Mouse (Mus musculus) embryonic facial prominence, embryonic 11.5 days (tissue): Measurements from ENCODE around the gene Cntnap5c. TPM values are rescaled to one million over a fixed set of nuclear protein-coding genes. Genes with fewer than 3 reads are reported as not detected.

ENCODE experiments used
- ATAC-seq: fragments of 200-750 bp; cut with Nextera tagmentation; replicated peaks from 2 replicates; pipeline ENCODE4 v1.8.0; 2017; ENCODE audit warnings: low read depth; ENCODE audit not compliant: insufficient number of reproducible peaks, low FRiP score, low TSS enrichment
- DNase-seq: peaks from one replicate; pipeline ENCODE4 v3.0.0-alpha.2; 2015; ENCODE audit warnings: low spot score
- H3K27ac ChIP-seq: fragments of 300-500 bp; sonication (generic); replicated peaks from 2 replicates; pipeline ENCODE4 v1.5.1; 2014; ENCODE audit warnings: mild to moderate bottlenecking, low read depth, low read length, control low read depth
- H3K27me3 ChIP-seq: fragments of 300-500 bp; sonication (generic); 2 replicates; pipeline ENCODE4 v1.6.1; 2014; ENCODE audit warnings: mild to moderate bottlenecking, low read length, moderate library complexity, mixed read lengths; ENCODE audit not compliant: control insufficient read depth, insufficient read depth
- H3K36me3 ChIP-seq: fragments of 300-500 bp; sonication (generic); replicated peaks from 2 replicates; pipeline ENCODE4 v1.6.1; 2014; ENCODE audit warnings: low read depth, mild to moderate bottlenecking, low read length, moderate library complexity, mixed read lengths; ENCODE audit not compliant: control insufficient read depth, insufficient read depth
- H3K4me1 ChIP-seq: fragments of 300-500 bp; sonication (generic); 2 replicates; pipeline ENCODE4 v1.6.1; 2014; ENCODE audit warnings: low read length, mixed read lengths; ENCODE audit not compliant: control insufficient read depth, insufficient read depth
- H3K4me2 ChIP-seq: fragments of 300-500 bp; sonication (generic); 2 replicates; pipeline ENCODE4 v1.6.1; 2014; ENCODE audit warnings: low read depth, mild to moderate bottlenecking, control low read depth, low read length, moderate library complexity
- H3K4me3 ChIP-seq: fragments of 300-500 bp; sonication (generic); 2 replicates; pipeline ENCODE4 v1.5.1; 2014; ENCODE audit warnings: low read depth, low read length, control low read depth
- H3K9ac ChIP-seq: fragments of 300-500 bp; sonication (generic); replicated peaks from 2 replicates; pipeline ENCODE4 v1.6.1; 2014; ENCODE audit warnings: mild to moderate bottlenecking, control low read depth, low read length
- H3K9me3 ChIP-seq: fragments of 300-500 bp; sonication (generic); replicated peaks from 2 replicates; pipeline ENCODE4 v1.6.1; 2016; ENCODE audit warnings: mild to moderate bottlenecking, low read length, inconsistent platforms, mixed read lengths; ENCODE audit not compliant: control insufficient read depth
- WGBS: fragments of 180-500 bp; shearing (Covaris S2); extraction: QIAGEN DNeasy Blood & Tissue Kit; methylation state at CpG from one replicate; pipeline ENCODE4 v1.1.7; 2014; 5-methylcytosine and 5-hydroxymethylcytosine counted together
- polyA plus RNA-seq: library from polyadenylated mRNA; unstranded; fragments of >200 nt; fragmentation: Nextera tagmentation; extraction: Ambion mirVana; gene quantifications from 2 replicates; pipeline ENCODE4 v1.2.1, GENCODE M21; 2014

Cntnap5c gene
- polyA plus RNA-seq, 1 experiment from 2014 or later = not detected

DNA sequence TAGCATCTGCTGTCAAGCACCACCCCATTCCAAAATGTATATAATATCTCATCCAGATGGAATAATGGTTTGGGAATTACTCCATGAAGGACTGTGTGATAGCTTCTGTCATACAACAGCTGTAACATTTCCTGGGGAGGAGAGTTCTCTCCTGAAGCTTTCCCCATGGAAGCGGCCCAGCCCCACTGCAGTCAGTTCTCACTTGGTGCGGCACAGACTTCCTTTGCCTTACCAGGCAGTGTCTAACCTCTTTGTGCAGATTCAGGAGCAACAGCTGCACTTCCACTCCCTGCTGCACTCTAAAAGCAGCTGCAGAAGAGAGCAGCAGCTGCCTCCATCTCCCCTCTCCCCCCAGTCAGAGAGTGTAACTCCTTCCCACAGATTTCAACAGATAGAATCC lies 271.8 kb downstream of the Cntnap5c start:
- ATAC-seq (no peak), DNase-seq (no peak)
- no peaks in the 10 kb centered on the region for H3K36me3 ChIP-seq
- H3K4me3 ChIP-seq = no peak overlapping the region
- H3K27me3 ChIP-seq = no peaks in the 10 kb centered on the region
- H3K4me1 ChIP-seq = no peaks in the 10 kb centered on the region
- no peaks in the 10 kb centered on the region for H3K9me3 ChIP-seq
- no peak overlapping the region for H3K27ac ChIP-seq
- WGBS = 84% methylated on average over 2 of the region's 2 CpGs
- no peak overlapping the region for H3K9ac ChIP-seq
- H3K4me2 ChIP-seq = no peak overlapping the region

DNA sequence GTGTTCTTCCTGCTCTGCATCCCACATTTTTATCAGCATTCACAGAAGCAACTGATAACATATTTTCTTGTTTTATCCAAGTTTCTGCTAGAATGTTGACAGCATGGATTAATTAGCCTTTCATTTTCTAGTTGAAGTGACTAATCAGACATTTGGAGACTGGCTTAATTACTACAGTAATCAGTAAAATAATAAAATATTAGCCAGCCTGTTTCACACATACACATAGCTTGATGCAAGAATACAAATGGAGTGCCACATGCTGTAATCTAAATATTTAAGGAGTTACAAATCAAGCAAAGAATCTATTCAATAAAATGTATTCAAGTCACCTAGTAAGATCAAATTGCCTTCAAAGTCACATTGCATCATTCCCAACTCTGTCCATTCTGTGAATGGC lies 275.8 kb downstream of the Cntnap5c start:
- H3K27ac ChIP-seq = no peak overlapping the region
- H3K27me3 ChIP-seq = no peaks in the 10 kb centered on the region
- ATAC-seq = no peak

DNA sequence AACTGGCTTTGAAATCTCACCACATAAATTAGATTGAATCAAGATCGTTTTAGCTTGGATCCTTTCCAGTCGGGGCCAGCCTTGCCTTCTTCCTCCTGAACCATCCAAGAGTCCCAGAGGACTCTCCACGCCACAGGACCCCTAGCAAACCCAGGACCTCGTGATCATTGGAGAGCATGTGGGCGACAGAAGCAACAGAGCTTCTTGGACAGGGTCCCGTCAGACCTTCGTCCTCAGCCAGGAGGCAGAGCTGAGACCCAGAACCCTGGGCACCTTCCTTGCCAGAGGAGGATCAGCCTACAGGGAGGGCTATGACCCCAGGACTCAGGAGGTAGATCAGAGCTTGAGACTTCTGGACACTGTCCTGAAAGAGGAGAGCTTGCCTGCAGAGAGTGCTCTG lies 300.5 kb downstream of the Cntnap5c start:
- Histone ChIP-seq H3K4me1 (no peaks in the 10 kb centered on the region), H3K4me2 (no peak overlapping the region), H3K4me3 (no peak overlapping the region), H3K9ac (no peak overlapping the region), H3K27me3 (no peaks in the 10 kb centered on the region), H3K36me3 (no peaks in the 10 kb centered on the region), H3K27ac (no peak overlapping the region), H3K9me3 (no peaks in the 10 kb centered on the region)
- WGBS = 88% methylated on average over 7 of the region's 7 CpGs
- ATAC-seq (no peak), DNase-seq (no peak)

More for the DNA sequence above, 275.8 kb downstream of the Cntnap5c start:
- H3K9me3 ChIP-seq = no peaks in the 10 kb centered on the region
- no peaks in the 10 kb centered on the region for H3K4me1 ChIP-seq
- H3K4me2 ChIP-seq = no peak overlapping the region
- no peak overlapping the region for H3K4me3 ChIP-seq
- H3K9ac ChIP-seq = no peak overlapping the region
- no peaks in the 10 kb centered on the region for H3K36me3 ChIP-seq
- DNase-seq = no peak

DNA sequence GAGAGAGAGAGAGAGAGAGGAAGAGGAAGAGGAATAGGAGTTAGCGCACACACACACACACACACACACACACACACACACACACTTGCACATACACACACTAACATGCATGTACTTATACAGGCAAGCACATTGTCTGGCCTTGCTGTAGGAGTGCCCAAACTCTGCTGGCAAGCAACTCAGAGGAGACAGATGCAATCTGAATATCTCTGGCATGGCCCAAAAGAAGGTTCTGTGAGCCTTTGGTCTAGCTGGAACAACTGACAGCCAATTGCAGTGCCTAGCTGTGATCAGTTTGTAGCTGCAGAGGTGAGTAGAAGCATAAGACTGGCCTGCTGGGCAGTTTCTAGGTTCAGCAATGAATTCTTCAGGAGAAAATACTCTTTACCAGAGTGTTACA lies 313.3 kb downstream of the Cntnap5c start:
- WGBS = 100% methylated on average over 1 of the region's 1 CpGs
- Histone ChIP-seq H3K36me3 (no peaks in the 10 kb centered on the region), H3K27ac (no peak overlapping the region), H3K9me3 (no peaks in the 10 kb centered on the region), H3K4me3 (no peak overlapping the region), H3K27me3 (no peaks in the 10 kb centered on the region), H3K4me1 (no peaks in the 10 kb centered on the region), H3K4me2 (no peak overlapping the region), H3K9ac (no peak overlapping the region)
- no peak for ATAC-seq
- DNase-seq = no peak

DNA sequence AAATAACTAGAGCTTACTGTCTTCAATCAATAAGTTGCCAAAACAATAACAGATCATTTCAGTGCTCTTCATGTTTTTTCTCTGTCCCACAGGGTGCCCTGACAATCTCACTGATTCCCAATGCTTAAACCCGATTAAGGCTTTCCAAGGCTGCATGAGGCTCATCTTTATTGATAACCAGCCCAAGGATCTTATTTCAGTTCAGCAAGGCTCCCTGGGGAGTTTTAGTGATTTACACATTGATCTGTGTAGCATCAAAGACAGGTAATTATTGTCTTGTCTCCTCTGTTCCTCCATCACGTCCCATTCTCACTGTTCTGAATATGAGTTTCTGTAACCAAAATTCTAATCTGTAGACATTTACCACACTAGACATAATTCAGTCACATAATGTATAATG lies 335.1 kb downstream of the Cntnap5c start:
- ATAC-seq = no peak
- WGBS = 76% methylated on average over 2 of the region's 2 CpGs
- Histone ChIP-seq H3K36me3 (no peaks in the 10 kb centered on the region), H3K27me3 (no peaks in the 10 kb centered on the region), H3K9me3 (no peaks in the 10 kb centered on the region), H3K4me1 (no peaks in the 10 kb centered on the region), H3K4me2 (no peak overlapping the region), H3K27ac (no peak overlapping the region), H3K9ac (no peak overlapping the region), H3K4me3 (no peak overlapping the region)
- DNase-seq = no peak

DNA sequence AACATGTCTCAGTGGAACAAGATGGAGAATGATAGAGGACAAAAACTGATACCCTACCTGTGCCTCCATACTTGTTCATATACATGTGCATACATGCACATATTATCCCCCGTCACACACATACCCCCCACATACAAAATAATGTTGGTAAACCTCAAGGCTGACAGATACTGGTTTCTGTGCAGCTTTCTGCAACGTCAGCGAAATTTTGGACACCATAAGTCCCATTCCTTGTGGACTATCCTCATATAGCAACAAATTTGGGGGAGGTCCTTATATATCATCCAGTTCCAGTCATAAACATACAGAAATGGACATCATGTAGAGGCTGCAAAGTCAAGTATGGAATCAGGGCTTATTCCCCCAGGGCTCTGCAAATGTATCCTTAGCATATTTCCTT lies 338.5 kb downstream of the Cntnap5c start:
- Histone ChIP-seq H3K9ac (no peak overlapping the region), H3K27ac (no peak overlapping the region), H3K4me2 (no peak overlapping the region), H3K27me3 (no peaks in the 10 kb centered on the region), H3K4me3 (no peak overlapping the region), H3K4me1 (no peaks in the 10 kb centered on the region), H3K36me3 (no peaks in the 10 kb centered on the region), H3K9me3 (no peaks in the 10 kb centered on the region)
- DNase-seq = no peak
- WGBS = 86% methylated on average over 3 of the region's 3 CpGs
- no peak for ATAC-seq

DNA sequence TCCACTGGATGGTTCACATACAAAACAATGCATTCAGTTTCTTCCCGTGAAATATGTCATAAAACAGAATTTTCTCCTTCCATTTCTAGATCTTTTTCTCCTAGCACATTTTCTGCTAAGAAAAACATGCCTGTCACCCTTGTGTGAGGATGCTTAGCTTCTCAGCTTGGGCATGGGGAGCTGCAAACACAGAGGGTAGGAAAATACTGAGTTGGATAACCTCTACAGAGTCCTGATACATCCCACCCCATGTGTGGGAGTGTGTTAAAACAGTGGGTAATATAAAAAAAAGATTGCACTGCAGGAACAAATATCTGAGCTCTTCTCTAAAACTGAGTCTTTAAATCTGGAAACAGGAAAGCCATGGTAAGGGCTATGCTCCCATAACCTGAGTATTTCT lies 339.0 kb downstream of the Cntnap5c start:
- WGBS = 76% methylated on average over 1 of the region's 1 CpGs
- ATAC-seq = no peak
- Histone ChIP-seq H3K27ac (no peak overlapping the region), H3K4me2 (no peak overlapping the region), H3K9me3 (no peaks in the 10 kb centered on the region), H3K36me3 (no peaks in the 10 kb centered on the region), H3K27me3 (no peaks in the 10 kb centered on the region), H3K4me3 (no peak overlapping the region), H3K9ac (no peak overlapping the region), H3K4me1 (no peaks in the 10 kb centered on the region)
- DNase-seq = no peak

DNA sequence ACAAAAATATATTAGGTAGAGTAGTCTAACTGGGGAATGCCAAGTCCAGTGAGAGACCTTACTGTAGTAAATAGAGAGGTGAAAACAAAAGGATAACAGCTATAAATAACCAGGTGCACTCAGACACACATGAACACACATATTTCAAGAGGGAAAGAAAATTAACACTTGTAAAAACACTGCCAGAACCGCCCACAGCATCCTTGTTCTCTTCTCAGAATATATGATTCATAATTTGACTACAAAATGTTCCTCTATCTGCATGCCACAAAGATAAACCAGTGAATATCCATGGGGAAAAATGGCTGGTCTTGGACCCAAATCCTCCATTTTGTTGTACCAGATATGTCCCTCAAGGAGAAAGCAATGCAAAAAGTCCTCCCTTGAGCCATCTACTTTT lies 417.8 kb downstream of the Cntnap5c start:
- Histone ChIP-seq H3K27ac (no peak overlapping the region), H3K36me3 (no peaks in the 10 kb centered on the region), H3K27me3 (no peaks in the 10 kb centered on the region), H3K4me2 (no peak overlapping the region), H3K4me1 (no peaks in the 10 kb centered on the region), H3K9ac (no peak overlapping the region), H3K4me3 (no peak overlapping the region), H3K9me3 (no peaks in the 10 kb centered on the region)
- WGBS = 80% methylated on average over 1 of the region's 1 CpGs
- ATAC-seq (no peak), DNase-seq (no peak)

DNA sequence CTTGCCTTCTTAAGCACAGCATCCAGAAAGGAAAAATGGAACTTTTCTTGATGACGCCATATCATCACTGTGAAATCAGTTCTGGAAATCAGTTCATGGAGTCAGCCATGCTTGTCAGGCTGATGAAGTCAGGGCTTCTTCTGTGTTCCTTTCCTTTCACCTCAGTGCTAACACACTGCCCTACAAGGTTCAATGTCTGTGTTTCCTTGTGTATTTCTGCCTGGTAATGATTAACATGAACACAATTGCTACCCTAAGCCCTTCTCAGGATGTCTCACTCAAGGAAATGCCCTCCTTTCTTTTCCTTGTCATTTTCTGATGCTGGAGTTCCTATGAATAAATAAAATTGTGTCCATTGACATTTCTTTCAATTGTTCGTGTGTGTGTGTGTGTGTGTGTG lies 431.8 kb downstream of the Cntnap5c start:
- no peaks in the 10 kb centered on the region for H3K4me1 ChIP-seq
- no peak for DNase-seq
- 100% methylated on average over 2 of the region's 2 CpGs for WGBS
- H3K4me2 ChIP-seq = no peak overlapping the region
- no peak for ATAC-seq
- no peaks in the 10 kb centered on the region for H3K36me3 ChIP-seq
- no peaks in the 10 kb centered on the region for H3K9me3 ChIP-seq
- H3K27ac ChIP-seq = no peak overlapping the region
- H3K27me3 ChIP-seq = no peaks in the 10 kb centered on the region
- H3K9ac ChIP-seq = no peak overlapping the region
- H3K4me3 ChIP-seq = no peak overlapping the region
